Mouse (Mus musculus) small intestine, adult 2 months (tissue): ENCODE measurements at regions not wholly inside any gene's neighbourhood (a gene's known extent, or its start where the extent isn't known, plus 50 kb on each side); places are given as distances from the start of the nearest gene placed in this dataset.
"Not testable (repeated sequence)": the region's sequence is repeated elsewhere in the genome, so short reads cannot be mapped to it uniquely, and the experiment has no call there.

Experiments used
- CTCF ChIP-seq: fragments of 200-500 bp; IDR thresholded peaks from 2 replicates; pipeline ENCODE4 v1.5.1; 2012; ENCODE audit warnings: low read depth, mild to moderate bottlenecking, control low read depth, inconsistent platforms, low read length, moderate library complexity, mixed read lengths; ENCODE audit not compliant: insufficient replicate concordance, insufficient read length; ENCODE audit errors: extremely low read depth
- POLR2A ChIP-seq: fragments of 200-500 bp; IDR thresholded peaks from 2 replicates; pipeline ENCODE4 v1.6.1; 2012; ENCODE audit warnings: low read depth, mild to moderate bottlenecking, control low read depth, inconsistent platforms, low read length, moderate library complexity

DNA sequence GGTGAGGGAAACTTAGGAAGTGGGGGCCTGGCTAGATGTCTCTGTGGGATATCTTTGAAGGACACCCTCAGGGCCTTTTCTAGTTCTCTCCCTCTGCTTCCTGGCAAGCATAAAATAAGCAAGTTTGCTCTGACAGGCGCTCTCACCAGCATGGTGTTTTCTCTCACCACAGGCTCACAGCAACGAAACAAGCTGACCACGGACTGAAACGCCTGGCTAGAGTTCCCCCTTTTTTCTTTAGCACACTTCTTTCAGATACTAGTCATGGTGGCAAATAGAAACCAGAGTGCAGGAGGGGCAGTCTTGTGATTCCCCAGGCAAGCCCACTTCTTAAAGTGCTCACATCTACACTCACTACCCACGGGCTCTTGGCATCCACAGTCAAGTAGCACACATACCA, 305.7 kb upstream of the Vmn1r3 start:
- TF ChIP-seq CTCF, POLR2A: not testable (repeated sequence)
